Mouse (Mus musculus) lung, postnatal 0 days (tissue): Measurements from ENCODE around the gene Lins1. TPM values are rescaled to one million over a fixed set of nuclear protein-coding genes. Genes with fewer than 3 reads are reported as not detected.

ENCODE experiments used
- ATAC-seq: fragments of 200-750 bp; cut with Nextera tagmentation; 2 replicates; pipeline ENCODE4 v1.8.0; 2017; ENCODE audit warnings: moderate library complexity
- DNase-seq: peaks from one replicate; pipeline ENCODE4 v3.0.0-alpha.2; 2016; ENCODE audit warnings: low spot score
- H3K27ac ChIP-seq: fragments of 300-500 bp; sonication (generic); 2 replicates; pipeline ENCODE4 v1.5.1; 2014; ENCODE audit warnings: antibody characterized with exemption, mild to moderate bottlenecking, low read length, mixed read lengths
- H3K27me3 ChIP-seq: fragments of 300-500 bp; sonication (generic); replicated peaks from 2 replicates; pipeline ENCODE4 v1.6.1; 2014; ENCODE audit warnings: low read length, mixed read lengths; ENCODE audit not compliant: insufficient read depth
- H3K36me3 ChIP-seq: fragments of 300-500 bp; sonication (generic); 2 replicates; pipeline ENCODE4 v1.6.1; 2014; ENCODE audit warnings: low read length, mixed read lengths; ENCODE audit not compliant: insufficient read depth
- H3K4me1 ChIP-seq: fragments of 300-500 bp; sonication (generic); 2 replicates; pipeline ENCODE4 v1.6.1; 2014; ENCODE audit warnings: antibody characterized with exemption, low read depth, low read length, mixed read lengths; ENCODE audit not compliant: insufficient read depth
- H3K4me2 ChIP-seq: fragments of 300-500 bp; sonication (generic); replicated peaks from 2 replicates; pipeline ENCODE4 v1.6.1; 2014; ENCODE audit warnings: low read depth, mild to moderate bottlenecking, low read length, moderate library complexity, mixed read lengths
- H3K4me3 ChIP-seq: fragments of 300-500 bp; sonication (generic); 2 replicates; pipeline ENCODE4 v1.5.1; 2014; ENCODE audit warnings: low read depth, low read length
- H3K9ac ChIP-seq: fragments of 300-500 bp; sonication (generic); replicated peaks from 2 replicates; pipeline ENCODE4 v1.6.1; 2014; ENCODE audit warnings: low read depth, mild to moderate bottlenecking
- H3K9me3 ChIP-seq: fragments of 300-500 bp; sonication (generic); 2 replicates; pipeline ENCODE4 v1.6.1; 2016; ENCODE audit warnings: low read length, mixed read lengths
- CTCF ChIP-seq: IDR thresholded peaks from 2 replicates; pipeline ENCODE4 v1.5.1; 2016; ENCODE audit warnings: antibody characterized with exemption, mild to moderate bottlenecking
- EP300 ChIP-seq: IDR thresholded peaks from 2 replicates; pipeline ENCODE4 v1.6.1; 2016; ENCODE audit warnings: antibody characterized with exemption, mild to moderate bottlenecking, control low read depth
- WGBS: fragments of 180-500 bp; shearing (Covaris S2); extraction: QIAGEN DNeasy Blood & Tissue Kit; methylation state at CpG from one replicate; pipeline ENCODE4 v1.1.7; 2014; 5-methylcytosine and 5-hydroxymethylcytosine counted together
- polyA plus RNA-seq: library from polyadenylated mRNA; unstranded; fragments of >200 nt; fragmentation: Nextera tagmentation; extraction: Ambion mirVana; gene quantifications from 2 replicates; pipeline ENCODE4 v1.2.1, GENCODE M21; 2015

The Lins1 gene
- polyA plus RNA-seq, 1 experiment from 2014 or later: 7.0 TPM

DNA sequence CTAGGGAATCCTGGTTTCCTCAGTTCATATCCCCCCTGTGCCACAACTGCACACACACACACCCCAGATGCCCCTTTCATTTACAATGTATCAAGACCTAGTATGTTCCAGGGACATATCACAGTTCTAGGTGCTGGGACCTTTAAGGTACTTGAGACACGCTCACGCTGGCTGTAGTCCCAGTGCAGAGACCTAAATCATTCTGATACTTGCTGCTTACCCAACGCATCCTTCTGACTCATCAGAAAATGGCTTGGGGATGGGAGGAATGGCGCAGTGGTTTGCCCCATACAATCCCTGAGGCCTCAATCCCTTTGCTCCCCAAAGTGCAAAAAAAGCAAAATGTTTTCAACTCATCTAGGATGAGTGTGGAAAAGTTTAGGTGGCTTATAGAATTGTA, 44.8 kb downstream of the Lins1 start:
- Histone ChIP-seq H3K4me3 (no peak overlapping the region), H3K4me1 (no peaks in the 10 kb centered on the region), H3K9me3 (no peaks in the 10 kb centered on the region), H3K27ac (no peak overlapping the region), H3K27me3 (no peaks in the 10 kb centered on the region), H3K36me3 (no peaks in the 10 kb centered on the region), H3K9ac (no peak overlapping the region), H3K4me2 (no peak overlapping the region)
- 88% methylated on average over 4 of the region's 4 CpGs for WGBS
- no peak for ATAC-seq
- no peak for TF ChIP-seq EP300
- no peak for TF ChIP-seq CTCF
- no peak for DNase-seq

DNA sequence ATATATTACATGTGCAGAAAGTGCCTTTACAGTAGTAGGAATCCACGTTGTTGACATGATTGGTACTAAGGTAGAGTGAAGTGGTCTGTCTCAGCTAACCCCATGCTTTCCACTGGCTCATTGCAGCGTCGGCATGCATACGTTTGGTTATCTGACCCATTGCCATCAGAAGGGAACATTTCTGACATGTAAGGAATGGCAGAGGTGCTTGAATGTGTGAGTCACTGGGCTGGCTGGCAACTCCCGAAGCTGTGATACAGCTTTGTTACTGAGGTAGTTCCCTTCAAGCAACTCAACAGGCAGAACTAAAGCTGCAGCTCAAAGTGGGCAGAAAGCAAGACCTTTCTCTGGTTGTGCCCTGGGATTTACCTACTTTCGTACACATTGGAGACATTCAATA, 45.3 kb downstream of the Lins1 start:
- 68% methylated on average over 6 of the region's 6 CpGs for WGBS
- no peaks in the 10 kb centered on the region for H3K9me3 ChIP-seq
- H3K9ac ChIP-seq: no peak overlapping the region
- H3K27ac ChIP-seq: no peak overlapping the region
- TF ChIP-seq EP300 (peak; percentile 53), CTCF (no peak)
- DNase-seq: peak; percentile 53
- no peak overlapping the region for H3K4me3 ChIP-seq
- no peaks in the 10 kb centered on the region for H3K4me1 ChIP-seq
- no peak overlapping the region for H3K4me2 ChIP-seq
- peak; percentile 85 for ATAC-seq
- H3K27me3 ChIP-seq: no peaks in the 10 kb centered on the region
- no peaks in the 10 kb centered on the region for H3K36me3 ChIP-seq

DNA sequence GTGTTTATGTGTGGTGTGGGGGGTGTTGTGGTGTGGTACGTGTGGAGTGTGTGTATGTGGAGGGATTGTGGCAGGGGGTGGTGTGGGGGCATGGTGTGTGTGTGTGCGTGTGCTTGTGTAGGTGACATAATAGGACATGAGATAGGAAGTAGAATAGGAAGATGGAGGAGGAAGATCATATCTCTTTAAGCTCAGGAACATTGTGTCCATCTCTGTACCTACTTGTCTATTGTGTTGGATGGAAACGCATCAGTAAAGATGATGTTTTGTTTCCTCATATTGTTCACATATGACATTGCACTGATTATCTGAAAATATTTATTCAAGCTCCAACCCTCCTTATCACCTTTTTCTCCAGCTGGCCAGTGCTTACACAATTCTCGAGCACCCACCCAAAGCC, 47.7 kb downstream of the Lins1 start:
- H3K9me3 ChIP-seq: no peaks in the 10 kb centered on the region
- H3K27me3 ChIP-seq: no peaks in the 10 kb centered on the region
- 70% methylated on average over 4 of the region's 4 CpGs for WGBS

DNA sequence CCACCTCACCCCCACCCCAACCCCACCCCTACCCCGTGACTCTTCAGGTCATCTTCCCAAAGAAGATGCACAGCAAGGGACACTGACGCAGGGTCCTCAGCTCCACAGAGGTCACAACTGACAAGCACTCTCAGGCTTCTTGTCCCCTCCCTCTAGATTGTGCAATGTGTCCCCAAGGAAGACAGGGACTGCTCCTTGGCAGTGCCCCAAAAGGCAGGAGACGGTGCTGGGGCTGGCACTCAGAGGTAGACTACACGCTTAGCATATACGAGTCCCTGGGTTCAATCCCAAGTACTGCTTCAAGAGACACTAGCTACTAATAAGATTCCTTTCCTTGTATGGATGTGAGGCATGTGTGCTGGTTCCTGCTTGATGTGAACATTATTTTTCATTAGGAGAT, 51.3 kb downstream of the Lins1 start:
- Histone ChIP-seq H3K36me3 (no peaks in the 10 kb centered on the region), H3K9me3 (no peaks in the 10 kb centered on the region), H3K27ac (no peak overlapping the region), H3K9ac (no peak overlapping the region), H3K4me2 (no peak overlapping the region), H3K27me3 (no peaks in the 10 kb centered on the region), H3K4me3 (no peak overlapping the region), H3K4me1 (no peaks in the 10 kb centered on the region)
- no peak for DNase-seq
- no peak for TF ChIP-seq CTCF
- 50% methylated on average over 5 of the region's 5 CpGs for WGBS
- ATAC-seq: no peak

More for the DNA sequence above, 47.7 kb downstream of the Lins1 start:
- Histone ChIP-seq H3K4me1 (no peaks in the 10 kb centered on the region), H3K9ac (no peak overlapping the region), H3K4me2 (no peak overlapping the region), H3K4me3 (no peak overlapping the region), H3K27ac (no peak overlapping the region), H3K36me3 (no peaks in the 10 kb centered on the region)
- no peak for TF ChIP-seq CTCF
- TF ChIP-seq EP300: peak; percentile 98
- DNase-seq (peak; percentile 51), ATAC-seq (peak; percentile 70)

DNA sequence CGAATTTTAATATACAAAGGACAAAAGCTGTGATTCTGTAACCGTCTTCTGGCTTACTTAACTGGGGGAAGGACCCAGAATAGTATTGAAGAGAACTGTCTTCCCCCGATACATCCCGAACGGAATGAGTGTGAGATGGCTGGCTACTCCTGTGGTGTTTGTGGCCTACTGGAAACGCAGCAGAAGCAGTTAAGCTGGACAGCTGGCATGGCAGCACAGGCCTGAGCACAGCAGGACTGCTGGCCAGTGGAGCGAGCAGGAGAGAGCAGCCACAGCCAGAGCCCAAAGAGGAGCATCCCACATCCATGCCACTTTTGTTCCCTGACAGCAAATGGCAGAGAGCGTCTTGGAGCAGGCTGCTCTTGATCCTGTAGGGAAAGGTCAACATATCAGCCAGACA, 51.7 kb downstream of the Lins1 start:
- no peaks in the 10 kb centered on the region for H3K36me3 ChIP-seq
- no peak overlapping the region for H3K4me2 ChIP-seq
- DNase-seq: no peak
- no peaks in the 10 kb centered on the region for H3K4me1 ChIP-seq
- H3K9ac ChIP-seq: no peak overlapping the region
- no peak for ATAC-seq
- no peaks in the 10 kb centered on the region for H3K9me3 ChIP-seq
- H3K4me3 ChIP-seq: no peak overlapping the region
- no peak overlapping the region for H3K27ac ChIP-seq
- TF ChIP-seq CTCF (no peak), EP300 (no peak)
- WGBS: 72% methylated on average over 8 of the region's 8 CpGs
- H3K27me3 ChIP-seq: no peaks in the 10 kb centered on the region

DNA sequence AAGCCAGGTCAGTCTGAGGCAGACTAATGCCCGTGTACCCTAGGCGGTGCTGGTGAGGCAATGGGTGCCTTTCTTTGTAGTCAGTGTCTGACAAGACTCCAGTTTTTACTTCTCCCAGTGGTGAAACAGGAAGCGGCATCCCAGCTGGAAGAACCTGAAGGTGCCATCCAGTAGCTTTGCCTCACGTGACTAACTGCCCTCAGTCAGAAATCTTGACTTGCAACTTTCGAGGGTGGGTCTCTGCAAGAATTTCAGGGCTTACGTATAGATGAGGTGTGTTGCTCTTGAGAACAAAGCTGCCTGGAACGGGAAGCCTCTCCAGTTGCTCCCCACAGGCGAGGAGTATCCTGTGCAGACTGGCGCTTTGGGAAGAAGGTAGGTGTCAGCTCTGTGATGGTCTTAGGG, 53.7 kb downstream of the Lins1 start, which contains the start of gene Cers3:
Gene Cers3 (plus strand): TSS at position 128 of the 405 bp plus-strand sequence.
- Histone ChIP-seq H3K36me3 (no peaks in the 10 kb centered on the region), H3K9me3 (no peaks in the 10 kb centered on the region), H3K4me3 (peak within 1 kb of the TSS; percentile 16; the same call in 1 of the 2 replicates), H3K27ac (peak within 1 kb of the TSS; percentile 59), H3K27me3 (no peaks in the 10 kb centered on the region), H3K9ac (0 out of 2 replicates have a peak within 1 kb of the TSS, but pooled peaks have one; percentile 3), H3K4me2 (peak within 1 kb of the TSS; percentile 8), H3K4me1 (no peaks in the 10 kb centered on the region)
- peak; percentile 82 for DNase-seq
- TF ChIP-seq EP300 (no peak; the same call in 1 of the 2 replicates), CTCF (peak; percentile 49)
- 38% methylated on average over 9 of the region's 9 CpGs for WGBS
- peak; percentile 89 for ATAC-seq

DNA sequence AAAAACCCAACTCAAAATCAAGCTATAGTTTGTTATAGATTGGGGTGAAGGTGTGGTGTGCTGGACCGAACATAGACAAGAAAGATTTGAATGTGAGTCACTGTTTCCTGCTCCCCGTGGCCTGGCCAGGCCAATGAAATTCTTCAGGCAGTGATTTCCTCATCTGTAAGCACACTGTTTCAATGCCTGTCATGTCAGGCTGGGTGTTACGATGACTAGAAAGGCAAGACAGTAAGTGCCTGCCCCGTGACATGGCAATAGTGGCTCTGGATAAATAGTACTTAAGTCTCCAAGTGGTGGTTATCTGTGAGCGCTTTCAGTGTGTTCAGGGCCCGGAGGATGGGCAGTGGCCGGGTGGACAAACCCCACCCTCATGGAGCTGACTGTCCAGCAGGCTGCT, 57.3 kb downstream of the Lins1 start:
- Histone ChIP-seq H3K4me3 (no peak overlapping the region), H3K36me3 (no peaks in the 10 kb centered on the region), H3K27ac (no peak overlapping the region), H3K9me3 (no peaks in the 10 kb centered on the region), H3K4me2 (no peak overlapping the region), H3K27me3 (no peaks in the 10 kb centered on the region), H3K4me1 (no peaks in the 10 kb centered on the region), H3K9ac (no peak overlapping the region)
- TF ChIP-seq EP300 (no peak), CTCF (no peak)
- WGBS: 37% methylated on average over 7 of the region's 7 CpGs
- DNase-seq (peak; percentile 64), ATAC-seq (peak; percentile 52; the same call in 1 of the 2 replicates)
